Mouse (Mus musculus) kidney, embryonic 16.5 days (tissue): ENCODE results near the gene Znrf1. TPM values are rescaled to one million over a fixed set of nuclear protein-coding genes. Genes with fewer than 3 reads are reported as not detected.
A peak's percentile ranks its signal among the peaks of the same experiment; 100 is the strongest.
"Not testable (repeated sequence)": the region's sequence is repeated elsewhere in the genome, so short reads cannot be mapped to it uniquely, and the experiment has no call there.

Source experiments
- ATAC-seq: fragments of 200-750 bp; cut with Nextera tagmentation; 2 replicates; pipeline ENCODE4 v1.8.0; 2017; ENCODE audit warnings: moderate TSS enrichment; ENCODE audit not compliant: low FRiP score, low TSS enrichment
- H3K27ac ChIP-seq: fragments of 300-500 bp; sonication (generic); 2 replicates; pipeline ENCODE4 v1.5.1; 2014; ENCODE audit warnings: low read length
- H3K27me3 ChIP-seq: fragments of 300-500 bp; sonication (generic); 2 replicates; pipeline ENCODE4 v1.6.1; 2014; ENCODE audit warnings: low read length, control low read depth, mixed read lengths; ENCODE audit not compliant: insufficient read depth
- H3K36me3 ChIP-seq: fragments of 300-500 bp; sonication (generic); 2 replicates; pipeline ENCODE4 v1.6.1; 2014; ENCODE audit warnings: low read length, control low read depth, mixed read lengths; ENCODE audit not compliant: insufficient read depth
- H3K4me1 ChIP-seq: fragments of 300-500 bp; sonication (generic); 2 replicates; pipeline ENCODE4 v1.6.1; 2014; ENCODE audit warnings: low read length, control low read depth, mixed read lengths; ENCODE audit not compliant: insufficient read depth
- H3K4me2 ChIP-seq: fragments of 300-500 bp; sonication (generic); replicated peaks from 2 replicates; pipeline ENCODE4 v1.6.1; 2014; ENCODE audit warnings: low read depth, low read length
- H3K4me3 ChIP-seq: fragments of 300-500 bp; sonication (generic); 2 replicates; pipeline ENCODE4 v1.5.1; 2014; ENCODE audit warnings: mild to moderate bottlenecking, low read length
- H3K9ac ChIP-seq: fragments of 300-500 bp; sonication (generic); replicated peaks from 2 replicates; pipeline ENCODE4 v1.6.1; 2014; ENCODE audit warnings: low read length
- H3K9me3 ChIP-seq: fragments of 300-500 bp; sonication (generic); 2 replicates; pipeline ENCODE4 v1.6.1; 2016; ENCODE audit warnings: low read length, control low read depth
- WGBS: fragments of 180-500 bp; shearing (Covaris S2); extraction: QIAGEN DNeasy Blood & Tissue Kit; methylation state at CpG from one replicate; pipeline ENCODE4 v1.1.7; 2014; 5-methylcytosine and 5-hydroxymethylcytosine counted together
- polyA plus RNA-seq: library from polyadenylated mRNA; unstranded; fragments of >200 nt; fragmentation: Nextera tagmentation; extraction: Ambion mirVana; gene quantifications from 2 replicates; pipeline ENCODE4 v1.2.1, GENCODE M21; 2015

Gene Znrf1
- 19.8 and 19.9 TPM in 2 replicates for polyA plus RNA-seq

DNA sequence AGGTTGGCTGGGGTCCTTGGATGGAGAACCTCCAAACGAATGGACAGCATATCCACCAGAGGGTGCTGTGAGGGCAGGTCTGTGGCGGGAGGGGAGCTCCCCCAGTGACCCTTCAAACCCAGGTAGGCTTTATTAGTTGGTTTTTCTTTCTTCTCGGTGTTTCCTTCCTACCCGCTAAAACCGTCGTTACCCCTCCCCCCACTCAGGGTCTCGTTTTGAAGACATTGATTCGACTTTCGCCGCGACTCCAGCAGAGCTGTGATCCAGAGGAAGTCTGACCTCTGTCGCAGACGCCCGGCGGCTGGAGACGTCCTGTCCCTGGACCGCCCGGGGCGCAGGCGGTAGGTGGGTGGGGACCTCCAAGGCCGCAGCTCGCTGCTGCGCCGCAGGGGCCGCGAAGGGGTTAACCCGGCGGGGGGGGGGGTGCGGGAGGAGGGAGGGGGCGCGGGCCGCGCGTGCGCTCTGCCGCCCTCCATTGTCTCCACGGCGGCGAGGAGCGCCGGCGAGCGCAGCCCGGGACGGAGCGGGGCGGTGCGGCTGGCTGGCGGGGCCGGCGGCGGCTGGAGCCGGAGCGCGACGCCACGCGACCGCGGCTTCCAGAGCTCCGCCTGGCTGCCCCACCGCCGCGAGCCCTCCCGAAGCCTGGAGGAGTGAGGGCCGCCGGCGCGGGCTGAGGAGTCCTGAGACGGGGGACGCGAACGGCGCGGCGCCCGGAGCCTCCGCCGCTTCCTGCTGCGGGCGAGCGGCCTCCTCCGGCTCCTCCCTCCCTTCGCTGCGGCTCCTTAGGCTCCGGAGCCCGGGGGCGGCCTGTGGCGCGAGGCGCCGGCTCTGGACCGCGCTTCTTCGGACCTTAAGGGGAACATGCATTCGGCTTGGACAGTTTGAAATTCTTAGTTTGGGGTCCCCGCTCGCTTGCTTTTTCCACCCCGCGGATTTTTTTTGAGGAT is at the start of gene Znrf1:
TSS of gene Znrf1 (plus strand) at position 67 of the 947 bp plus-strand sequence.
- peak; percentile 95 for ATAC-seq

DNA sequence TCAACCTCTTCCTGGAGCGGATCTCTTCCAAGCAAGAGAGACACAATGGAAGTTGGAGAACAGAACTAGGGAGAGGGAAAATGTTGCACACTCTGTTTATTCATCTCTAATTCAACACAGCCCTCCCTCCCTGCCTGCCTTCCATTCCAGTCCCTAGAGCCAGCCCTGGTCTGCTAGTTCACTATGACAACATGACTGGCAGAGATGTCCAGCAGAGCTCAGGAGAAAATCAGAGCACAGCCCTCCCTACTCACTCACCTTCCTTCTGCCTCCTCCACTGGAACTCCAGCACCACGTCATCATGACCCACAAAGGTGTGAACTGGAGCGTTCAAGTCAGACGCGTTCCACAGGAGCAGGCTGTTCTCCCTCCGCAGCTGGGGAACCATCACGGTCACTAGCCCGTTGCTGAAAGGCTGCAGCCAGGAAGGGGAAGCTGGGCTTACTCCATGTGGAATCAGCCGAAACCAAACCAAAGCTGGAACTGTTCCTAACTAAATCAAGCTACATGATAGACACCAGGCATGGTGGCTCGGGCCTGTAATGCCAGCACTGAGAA is 45.8 kb upstream of the Znrf1 start:
- no peaks in the 10 kb centered on the region for H3K4me1 ChIP-seq
- H3K9ac ChIP-seq: no peak overlapping the region
- H3K9me3 ChIP-seq: no peaks in the 10 kb centered on the region
- peaks cover 18% of the 10 kb centered on the region for H3K36me3 ChIP-seq
- H3K4me2 ChIP-seq: no peak overlapping the region
- peak; percentile 57; the same call in 1 of the 2 replicates for ATAC-seq
- no peak overlapping the region for H3K27ac ChIP-seq
- no peak overlapping the region for H3K4me3 ChIP-seq
- 47% methylated on average over 10 of the region's 10 CpGs for WGBS
- H3K27me3 ChIP-seq: no peaks in the 10 kb centered on the region

More for the DNA sequence above, at the start of gene Znrf1:
- peaks cover 27% of the 10 kb centered on the region for H3K4me1 ChIP-seq
- no peaks in the 10 kb centered on the region for H3K9me3 ChIP-seq
- no peaks in the 10 kb centered on the region for H3K27me3 ChIP-seq
- peak within 1 kb of the TSS; percentile 89 for H3K4me3 ChIP-seq
- H3K36me3 ChIP-seq: no peaks in the 10 kb centered on the region
- WGBS: under 1% methylated on average over 55 of the region's 100 CpGs
- H3K9ac ChIP-seq: peak within 1 kb of the TSS; percentile 96
- peak within 1 kb of the TSS; percentile 93 for H3K27ac ChIP-seq
- peak within 1 kb of the TSS; percentile 88 for H3K4me2 ChIP-seq

DNA sequence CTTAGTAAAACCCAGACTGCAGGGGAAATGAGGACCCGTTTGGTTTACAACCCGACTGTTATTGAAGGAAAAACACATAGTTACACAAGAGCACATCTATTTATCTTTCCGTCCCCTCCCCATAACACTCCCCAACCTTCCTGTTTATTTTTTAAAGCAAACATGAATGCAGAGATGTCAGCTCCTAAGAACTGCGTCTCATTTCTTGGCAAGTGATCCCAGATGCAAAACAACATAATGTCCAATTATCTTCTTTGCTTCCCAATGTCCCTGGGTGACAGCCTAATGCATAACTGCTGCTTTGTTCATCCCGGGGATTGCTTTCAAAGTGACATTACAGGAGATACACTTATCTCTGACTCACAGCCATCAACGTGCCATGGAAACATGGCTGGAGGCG is 44.7 kb upstream of the Znrf1 start:
- no peak overlapping the region for H3K27ac ChIP-seq
- H3K36me3 ChIP-seq: peaks cover 17% of the 10 kb centered on the region; the same call in 1 of the 2 replicates
- H3K4me1 ChIP-seq: no peaks in the 10 kb centered on the region
- H3K27me3 ChIP-seq: no peaks in the 10 kb centered on the region
- ATAC-seq: no peak
- no peaks in the 10 kb centered on the region for H3K9me3 ChIP-seq
- WGBS: 77% methylated on average over 7 of the region's 7 CpGs
- H3K4me3 ChIP-seq: no peak overlapping the region
- H3K9ac ChIP-seq: no peak overlapping the region
- no peak overlapping the region for H3K4me2 ChIP-seq

DNA sequence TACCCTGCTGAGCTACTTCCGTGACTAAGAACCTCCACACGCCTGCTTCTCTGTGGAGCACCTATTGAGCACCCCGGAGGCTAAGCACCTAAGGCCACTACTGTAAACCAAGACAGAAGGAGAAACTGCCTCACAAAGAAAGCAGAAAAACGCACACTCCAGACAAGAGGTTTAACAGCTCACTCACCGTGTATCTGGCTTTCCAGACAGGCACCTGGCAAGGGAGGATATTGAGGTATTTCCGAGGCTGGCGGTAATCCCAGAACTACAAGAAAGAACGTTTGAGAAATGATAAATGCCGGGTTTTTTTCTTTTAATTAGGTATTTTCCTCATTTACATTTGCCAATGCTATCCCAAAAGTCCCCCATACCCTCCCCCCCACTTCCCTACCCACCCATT is 43.4 kb upstream of the Znrf1 start:
- ATAC-seq: no peak
- 89% methylated on average over 9 of the region's 9 CpGs for WGBS
- no peaks in the 10 kb centered on the region for H3K4me1 ChIP-seq

DNA sequence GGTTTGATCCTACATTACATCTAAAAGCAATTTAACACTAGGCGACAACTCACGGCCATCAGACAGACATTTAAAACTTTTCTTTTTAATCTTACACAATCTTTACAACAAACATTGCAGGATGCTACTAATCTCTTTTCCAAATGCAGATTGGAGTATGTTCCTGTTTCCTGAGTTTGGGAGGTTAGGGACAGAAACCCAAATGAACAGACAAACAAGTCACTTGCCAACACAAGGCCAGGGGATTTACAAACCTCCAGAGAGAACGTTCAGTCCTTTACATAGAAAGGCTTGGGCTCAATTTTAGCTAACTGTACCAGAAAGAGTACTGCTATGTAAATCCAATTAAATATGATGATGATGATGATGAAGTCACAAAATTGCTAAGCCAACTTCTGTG is 42.7 kb upstream of the Znrf1 start:
- H3K9ac ChIP-seq: no peak overlapping the region
- no peak for ATAC-seq
- no peak overlapping the region for H3K27ac ChIP-seq
- H3K4me1 ChIP-seq: no peaks in the 10 kb centered on the region
- no peak overlapping the region for H3K4me2 ChIP-seq
- peaks cover 16% of the 10 kb centered on the region; the same call in 1 of the 2 replicates for H3K36me3 ChIP-seq
- no peak overlapping the region for H3K4me3 ChIP-seq
- no peaks in the 10 kb centered on the region for H3K9me3 ChIP-seq
- WGBS: 90% methylated on average over 3 of the region's 3 CpGs
- H3K27me3 ChIP-seq: no peaks in the 10 kb centered on the region

More for the DNA sequence above, 43.4 kb upstream of the Znrf1 start:
- Histone ChIP-seq H3K4me2 (no peak overlapping the region), H3K9me3 (no peaks in the 10 kb centered on the region), H3K9ac (no peak overlapping the region), H3K27me3 (no peaks in the 10 kb centered on the region), H3K27ac (no peak overlapping the region), H3K4me3 (no peak overlapping the region), H3K36me3 (peaks cover 12% of the 10 kb centered on the region; the same call in 1 of the 2 replicates)

DNA sequence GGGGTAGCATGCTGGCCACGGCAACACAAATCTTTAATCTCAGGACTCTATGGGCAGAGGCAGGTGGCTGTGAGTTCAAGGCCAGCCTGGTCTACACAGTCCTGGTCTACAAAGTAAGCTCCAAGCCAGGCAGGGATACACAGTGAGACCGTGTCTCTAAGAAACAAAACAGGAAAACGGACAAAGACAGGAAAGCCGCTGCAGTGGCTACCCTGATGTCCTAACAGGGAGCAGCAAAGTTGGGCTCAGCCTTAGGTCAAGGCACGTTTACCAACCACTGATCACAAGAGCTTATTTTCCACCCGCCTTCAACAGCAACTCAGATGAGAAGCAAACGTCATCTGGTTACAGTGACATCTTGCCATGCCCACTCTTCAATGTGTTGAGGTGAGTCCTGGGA is 39.6 kb upstream of the Znrf1 start:
- Histone ChIP-seq H3K9me3 (no peaks in the 10 kb centered on the region), H3K4me2 (no peak overlapping the region), H3K9ac (no peak overlapping the region), H3K27me3 (no peaks in the 10 kb centered on the region), H3K36me3 (peaks cover 35% of the 10 kb centered on the region), H3K4me1 (no peaks in the 10 kb centered on the region), H3K27ac (no peak overlapping the region), H3K4me3 (no peak overlapping the region)
- no peak for ATAC-seq
- WGBS: 80% methylated on average over 7 of the region's 7 CpGs

DNA sequence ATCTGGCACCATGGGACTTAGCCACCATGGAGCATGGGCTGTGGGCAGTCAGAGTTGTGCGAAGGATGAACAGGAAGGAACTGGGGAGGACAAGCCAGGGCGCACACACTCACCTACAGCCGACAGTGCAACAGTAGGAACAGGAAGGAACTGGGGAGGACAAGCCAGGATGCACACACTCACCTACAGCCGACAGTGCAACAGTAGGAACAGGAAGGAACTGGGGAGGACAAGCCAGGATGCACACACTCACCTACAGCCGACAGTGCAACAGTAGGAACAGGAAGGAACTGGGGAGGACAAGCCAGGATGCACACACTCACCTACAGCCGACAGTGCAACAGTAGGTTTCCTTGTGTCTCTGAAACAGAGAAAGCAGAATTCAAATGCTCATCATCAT is 37.6 kb upstream of the Znrf1 start:
- not testable (repeated sequence) for ATAC-seq, H3K4me2 ChIP-seq, H3K9me3 ChIP-seq, H3K9ac ChIP-seq, H3K4me1 ChIP-seq, H3K4me3 ChIP-seq, H3K27ac ChIP-seq, H3K27me3 ChIP-seq
- WGBS: 73% methylated on average over 4 of the region's 6 CpGs
- peaks cover 28% of the 10 kb centered on the region for H3K36me3 ChIP-seq

DNA sequence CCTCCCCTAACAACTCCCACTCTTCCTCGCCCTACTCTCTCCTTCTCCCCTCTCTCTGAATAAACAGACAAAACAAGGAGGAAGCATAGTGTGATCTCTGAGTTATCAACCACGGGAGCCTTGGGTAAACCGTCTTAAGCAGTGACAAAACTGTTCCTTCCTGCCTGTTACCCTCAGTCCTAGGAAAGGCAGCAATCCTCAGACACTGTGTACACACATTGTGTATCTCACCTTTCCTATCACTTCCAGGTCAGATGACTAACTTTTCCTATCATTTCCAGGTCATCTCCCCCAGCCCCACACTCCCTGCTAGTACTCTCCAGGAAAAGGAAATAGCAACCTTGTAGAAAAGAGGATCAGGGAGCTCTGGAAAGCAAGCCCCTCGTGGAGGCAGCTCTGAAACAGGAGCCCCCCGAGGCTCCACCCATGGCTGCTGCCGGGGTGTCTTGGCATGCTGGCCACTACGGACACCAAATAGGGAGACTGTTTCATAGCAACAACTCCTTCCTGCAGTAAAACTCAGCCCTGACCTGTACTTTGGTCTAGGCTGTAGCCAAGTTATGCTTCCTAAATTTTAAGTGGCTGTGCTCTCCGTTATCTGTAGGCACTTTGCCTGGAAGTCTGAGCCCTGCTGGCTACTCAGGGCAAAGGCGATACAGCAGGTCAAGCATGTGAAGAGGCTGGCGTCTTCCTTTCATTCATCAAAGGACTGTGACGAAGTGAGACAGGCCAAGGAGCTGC is 34.0 kb upstream of the Znrf1 start:
- ATAC-seq: no peak; the same call in 1 of the 2 replicates
- H3K36me3 ChIP-seq: peaks cover 28% of the 10 kb centered on the region
- no peaks in the 10 kb centered on the region for H3K27me3 ChIP-seq
- no peak overlapping the region for H3K9ac ChIP-seq
- H3K9me3 ChIP-seq: no peaks in the 10 kb centered on the region
- 26% methylated on average over 11 of the region's 11 CpGs for WGBS
- H3K4me2 ChIP-seq: no peak overlapping the region
- no peak overlapping the region for H3K27ac ChIP-seq
- no peaks in the 10 kb centered on the region for H3K4me1 ChIP-seq
- no peak overlapping the region for H3K4me3 ChIP-seq

DNA sequence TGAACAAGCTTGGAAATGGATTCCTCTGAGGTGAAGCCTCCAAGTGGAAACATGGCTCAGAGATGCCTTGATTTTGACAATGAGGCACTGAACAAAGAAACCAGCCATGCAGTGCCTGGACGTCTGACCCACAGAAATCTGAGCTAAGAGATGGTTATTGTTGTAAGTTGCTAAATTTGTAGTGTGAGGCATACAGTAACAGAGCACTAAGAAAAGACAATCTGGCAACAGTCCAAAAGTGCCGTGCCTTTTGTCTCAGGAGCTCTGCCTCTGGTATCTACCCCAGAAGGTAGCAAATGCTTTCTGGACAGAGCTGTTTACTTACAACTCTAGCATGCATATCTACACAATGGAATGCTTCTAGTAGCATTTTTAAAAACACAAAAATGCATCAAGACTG is 27.3 kb upstream of the Znrf1 start:
- Histone ChIP-seq H3K4me1 (peaks cover 8% of the 10 kb centered on the region), H3K36me3 (0 out of 2 replicates have a peak, but pooled peaks cover 5% of the 10 kb centered on the region), H3K4me3 (no peak overlapping the region), H3K27me3 (no peaks in the 10 kb centered on the region), H3K9me3 (0 out of 2 replicates have a peak, but pooled peaks cover 3% of the 10 kb centered on the region), H3K9ac (no peak overlapping the region), H3K27ac (0 out of 2 replicates have a peak overlapping the region, but pooled peaks have one; percentile 6), H3K4me2 (no peak overlapping the region)
- 33% methylated on average over 2 of the region's 2 CpGs for WGBS
- ATAC-seq: no peak
